ENCODE assay signal across 22 mouse cellular contexts in genomic region chr13:97394756-97395454, GRCm38 (mm10).
DNase-seq lines count a peak whose midpoint lies in the region; ATAC-seq and TF ChIP-seq lines count a peak whose summit lies in the region.
"Had no signal": no experiment of that assay in that cellular context is flagged by ENCODE, and none has a peak within 500 bp of the region (broad histone marks: within the 10 kb centered on the region; RNA-seq: fewer than 3 reads in every experiment).

No protein-coding gene starts in this region.

- no peak overlapping the region for H3K4me3 ChIP-seq in hindbrain, embryonic 13.5 days
- no peak overlapping the region for H3K4me3 ChIP-seq in hindbrain, embryonic 12.5 days
- no peak overlapping the region for H3K4me3 ChIP-seq in midbrain, embryonic 16.5 days (ENCODE audit: low read depth, low read length)
- H3K4me3 ChIP-seq in midbrain, embryonic 15.5 days: no peak overlapping the region
- H3K4me3 ChIP-seq: embryonic facial prominence, embryonic 10.5 days; forebrain, embryonic 15.5 days; heart, adult 2 months; heart, embryonic 12.5 days had no signal

- no peak overlapping the region for H3K4me2 ChIP-seq in hindbrain, embryonic 13.5 days
- H3K4me2 ChIP-seq in hindbrain, embryonic 12.5 days (replicated peaks): no peak overlapping the region
- no peak overlapping the region for H3K4me2 ChIP-seq in midbrain, embryonic 16.5 days (ENCODE audit: low read length)
- no peak overlapping the region for H3K4me2 ChIP-seq in midbrain, embryonic 15.5 days
- H3K4me2 ChIP-seq: forebrain, embryonic 15.5 days; heart, embryonic 12.5 days had no signal

- no peak for TF ChIP-seq POLR2A in brain, embryonic 14.5 days (IDR thresholded peaks at IDR 0.05; ENCODE audit: borderline replicate concordance, extremely low read depth, insufficient read depth, insufficient read length, poor library complexity, severe bottlenecking)

- H3K36me3 ChIP-seq in hindbrain, embryonic 13.5 days: no peaks in the 10 kb centered on the region
- no peaks in the 10 kb centered on the region for H3K36me3 ChIP-seq in hindbrain, embryonic 12.5 days
- H3K36me3 ChIP-seq in midbrain, embryonic 16.5 days (ENCODE audit: control insufficient read depth, insufficient read depth, low read length): no peaks in the 10 kb centered on the region
- H3K36me3 ChIP-seq in midbrain, embryonic 15.5 days (replicated peaks): no peaks in the 10 kb centered on the region
- H3K36me3 ChIP-seq: embryonic facial prominence, embryonic 10.5 days; forebrain, embryonic 15.5 days; heart, embryonic 12.5 days had no signal

- no peaks in the 10 kb centered on the region for H3K9me3 ChIP-seq in hindbrain, embryonic 13.5 days
- H3K9me3 ChIP-seq in hindbrain, embryonic 12.5 days (replicated peaks): no peaks in the 10 kb centered on the region
- H3K9me3 ChIP-seq in midbrain, embryonic 16.5 days (replicated peaks; ENCODE audit: control insufficient read depth, low read length, poor library complexity, severe bottlenecking): no peaks in the 10 kb centered on the region
- no peaks in the 10 kb centered on the region for H3K9me3 ChIP-seq in midbrain, embryonic 15.5 days
- H3K9me3 ChIP-seq: embryonic facial prominence, embryonic 10.5 days; forebrain, embryonic 15.5 days; heart, embryonic 12.5 days had no signal

- H3K9ac ChIP-seq in hindbrain, embryonic 13.5 days: no peak overlapping the region
- no peak overlapping the region for H3K9ac ChIP-seq in hindbrain, embryonic 12.5 days
- no peak overlapping the region for H3K9ac ChIP-seq in midbrain, embryonic 16.5 days (ENCODE audit: low read depth, low read length)
- no peak overlapping the region for H3K9ac ChIP-seq in midbrain, embryonic 15.5 days
- H3K9ac ChIP-seq: forebrain, embryonic 15.5 days; heart, embryonic 12.5 days had no signal

- no peaks in the 10 kb centered on the region for H3K27me3 ChIP-seq in hindbrain, embryonic 13.5 days
- no peaks in the 10 kb centered on the region for H3K27me3 ChIP-seq in hindbrain, embryonic 12.5 days
- no peaks in the 10 kb centered on the region for H3K27me3 ChIP-seq in midbrain, embryonic 16.5 days (ENCODE audit: control insufficient read depth, insufficient read depth, low read depth, low read length)
- no peaks in the 10 kb centered on the region for H3K27me3 ChIP-seq in midbrain, embryonic 15.5 days (replicated peaks)
- H3K27me3 ChIP-seq: CH12.LX; forebrain, embryonic 15.5 days; Patski had no signal

- H3K27ac ChIP-seq in hindbrain, embryonic 13.5 days: 0 out of 2 replicates have a peak overlapping the region, but pooled peaks have one; percentile 8
- H3K27ac ChIP-seq in hindbrain, embryonic 12.5 days: no peak overlapping the region
- H3K27ac ChIP-seq in midbrain, embryonic 16.5 days (ENCODE audit: low read length): no peak overlapping the region
- H3K27ac ChIP-seq in midbrain, embryonic 15.5 days: no peak overlapping the region
- H3K27ac ChIP-seq: embryonic facial prominence, embryonic 10.5 days; forebrain, embryonic 15.5 days; heart, adult 2 months had no signal

- ATAC-seq in frontal cortex, adult (ENCODE audit: low TSS enrichment): 0 out of 2 replicates have a peak, but pooled peaks have one; percentile 13
- no peak for ATAC-seq in hindbrain, embryonic 13.5 days (ENCODE audit: low FRiP score)
- no peak for ATAC-seq in hindbrain, embryonic 12.5 days (ENCODE audit: low FRiP score)
- ATAC-seq in midbrain, embryonic 16.5 days: 0 out of 2 replicates have a peak, but pooled peaks have one; percentile 43
- no peak for ATAC-seq in midbrain, embryonic 15.5 days (replicated peaks)
- ATAC-seq: activated CD4-positive, CD25-positive, alpha-beta regulatory T cell, adult 4 months; forebrain, embryonic 15.5 days; hindbrain, embryonic 16.5 days; inflammation-experienced regulatory T-cells, adult 6 months; Patski had no signal

- DNase-seq in frontal cortex, postnatal 14 days (ENCODE audit: low spot score in 2 of 2): no peak
- peak; percentile 41 for DNase-seq in brain, embryonic 14.5 days (ENCODE audit: low read depth)
- DNase-seq: adrenal gland, postnatal 14 days; cerebellum, adult 2 months; cerebellum, postnatal 10 days; gastrocnemius, postnatal 36 days; heart, adult 2 months; heart, postnatal 4 days; kidney, adult 18-20 months had no signal

- TF ChIP-seq CTCF in brain, embryonic 14.5 days (IDR thresholded peaks at IDR 0.05; ENCODE audit: borderline replicate concordance, extremely low read depth, insufficient read depth, insufficient read length): no peak

- H3K4me1 ChIP-seq in hindbrain, embryonic 13.5 days (replicated peaks): peaks cover 15% of the 10 kb centered on the region
- H3K4me1 ChIP-seq in hindbrain, embryonic 12.5 days: peaks cover 5% of the 10 kb centered on the region
- H3K4me1 ChIP-seq in midbrain, embryonic 16.5 days (ENCODE audit: control insufficient read depth, insufficient read depth, low read length): peaks cover 8% of the 10 kb centered on the region
- peaks cover 9% of the 10 kb centered on the region for H3K4me1 ChIP-seq in midbrain, embryonic 15.5 days

- WGBS in hindbrain, embryonic 13.5 days: 77% methylated on average over 7 of the region's 7 CpGs
- WGBS in hindbrain, embryonic 12.5 days: 74% methylated on average over 7 of the region's 7 CpGs
- 74% methylated on average over 7 of the region's 7 CpGs for whole genome bisulfite sequencing in midbrain, embryonic 16.5 days
- 75% methylated on average over 7 of the region's 7 CpGs for WGBS in midbrain, embryonic 15.5 days

Comparison
In these comparisons a context has a peak if more than half of its experiments do, and no peak if none do; other contexts are left out.
1. ATAC-seq: peak in frontal cortex, adult (single experiment) and midbrain, embryonic 16.5 days (single experiment); none in hindbrain, embryonic 13.5 days (single experiment), hindbrain, embryonic 12.5 days (single experiment) and midbrain, embryonic 15.5 days (single experiment).